Mouse (Mus musculus) hindbrain, postnatal 0 days (tissue): ENCODE results near the gene Osgep. TPM values are rescaled to one million over a fixed set of nuclear protein-coding genes. Genes with fewer than 3 reads are reported as not detected.

Source experiments
- ATAC-seq: fragments of 200-750 bp; cut with Nextera tagmentation; 2 replicates; pipeline ENCODE4 v1.8.0; 2017; ENCODE audit warnings: mild to moderate bottlenecking, moderate TSS enrichment, moderate library complexity
- DNase-seq: peaks from one replicate; pipeline ENCODE4 v3.0.0-alpha.2; 2015; ENCODE audit warnings: low spot score
- H3K27ac ChIP-seq: fragments of 300-500 bp; sonication (generic); 2 replicates; pipeline ENCODE4 v1.5.1; 2014; ENCODE audit warnings: mild to moderate bottlenecking
- H3K27me3 ChIP-seq: fragments of 300-500 bp; sonication (generic); 2 replicates; pipeline ENCODE4 v1.6.1; 2014; ENCODE audit warnings: low read length, mixed read lengths; ENCODE audit not compliant: insufficient read depth
- H3K36me3 ChIP-seq: fragments of 300-500 bp; sonication (generic); 2 replicates; pipeline ENCODE4 v1.6.1; 2014; ENCODE audit warnings: low read length, mixed read lengths; ENCODE audit not compliant: insufficient read depth
- H3K4me1 ChIP-seq: fragments of 300-500 bp; sonication (generic); 2 replicates; pipeline ENCODE4 v1.6.1; 2014; ENCODE audit warnings: antibody characterized with exemption, low read length, mixed read lengths; ENCODE audit not compliant: insufficient read depth
- H3K4me2 ChIP-seq: fragments of 300-500 bp; sonication (generic); 2 replicates; pipeline ENCODE4 v1.6.1; 2014; ENCODE audit warnings: low read depth, mild to moderate bottlenecking, low read length, moderate library complexity, mixed read lengths
- H3K4me3 ChIP-seq: fragments of 300-500 bp; sonication (generic); 2 replicates; pipeline ENCODE4 v1.5.1; 2014; ENCODE audit warnings: low read length
- H3K9ac ChIP-seq: fragments of 300-500 bp; sonication (generic); replicated peaks from 2 replicates; pipeline ENCODE4 v1.6.1; 2014; ENCODE audit warnings: mild to moderate bottlenecking, low read length, moderate library complexity, mixed read lengths
- H3K9me3 ChIP-seq: fragments of 300-500 bp; sonication (generic); 2 replicates; pipeline ENCODE4 v1.6.1; 2016; ENCODE audit warnings: low read length, mixed read lengths
- CTCF ChIP-seq: IDR thresholded peaks from 2 replicates; pipeline ENCODE4 v1.5.1; 2016; ENCODE audit warnings: antibody characterized with exemption, control low read depth, low read depth
- WGBS: fragments of 180-500 bp; shearing (Covaris S2); extraction: QIAGEN DNeasy Blood & Tissue Kit; methylation state at CpG from one replicate; pipeline ENCODE4 v1.1.7; 2014; 5-methylcytosine and 5-hydroxymethylcytosine counted together
- polyA plus RNA-seq: library from polyadenylated mRNA; unstranded; fragments of >200 nt; fragmentation: Nextera tagmentation; extraction: Ambion mirVana; gene quantifications from 2 replicates; pipeline ENCODE4 v1.2.1, GENCODE M21; 2015
- total RNA-seq: library from RNA; depleted of rRNA; stranded (reverse); fragments of >200 nt; gene quantifications from 2 replicates; pipeline ENCODE4 v1.2.3, GENCODE M21; 2014

Gene Osgep
- total and polyA plus RNA-seq, 2 experiments from 2014 or later, result 71.4 to 72.4 TPM

DNA sequence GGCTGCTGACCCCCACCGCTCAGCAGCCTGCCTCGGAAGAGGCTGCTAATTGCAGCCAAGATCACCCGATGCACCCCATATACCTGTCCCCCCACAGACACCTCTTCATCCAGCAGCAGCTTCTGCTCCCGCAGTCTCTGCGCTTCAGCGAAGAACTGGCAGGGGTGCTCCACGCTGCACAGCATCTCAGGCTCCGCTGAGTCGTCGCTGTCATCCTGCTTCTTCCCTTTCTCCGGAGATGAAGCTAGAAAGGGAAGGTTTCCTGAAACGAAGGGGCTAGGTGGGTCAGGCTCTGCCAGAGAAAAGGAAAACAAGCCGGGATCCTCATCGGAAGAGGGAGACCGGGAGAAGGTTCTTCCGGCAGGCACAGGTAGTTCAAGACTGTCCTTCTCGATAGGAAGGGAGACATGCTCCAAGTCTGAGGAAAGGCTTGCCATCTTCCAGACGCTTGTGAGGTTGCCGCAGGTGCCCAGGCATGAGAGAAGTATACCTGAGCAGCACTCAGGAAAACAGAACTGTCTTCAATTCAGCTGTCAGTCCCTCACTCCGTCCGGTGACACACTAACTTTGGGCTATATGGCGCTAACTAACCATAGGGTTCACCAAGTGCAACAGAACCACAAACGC is 27.8 kb downstream of the Osgep start:
- Histone ChIP-seq H3K27me3 (no peaks in the 10 kb centered on the region), H3K9me3 (no peaks in the 10 kb centered on the region), H3K27ac (peak overlapping the region; percentile 55), H3K36me3 (no peaks in the 10 kb centered on the region), H3K9ac (peak overlapping the region; percentile 65), H3K4me1 (peaks cover 11% of the 10 kb centered on the region), H3K4me2 (peak overlapping the region; percentile 86), H3K4me3 (peak overlapping the region; percentile 46)
- WGBS, result 14% methylated on average over 23 of the region's 23 CpGs
- DNase-seq (peak; percentile 32), ATAC-seq (peak; percentile 71)
- no peak for TF ChIP-seq CTCF

DNA sequence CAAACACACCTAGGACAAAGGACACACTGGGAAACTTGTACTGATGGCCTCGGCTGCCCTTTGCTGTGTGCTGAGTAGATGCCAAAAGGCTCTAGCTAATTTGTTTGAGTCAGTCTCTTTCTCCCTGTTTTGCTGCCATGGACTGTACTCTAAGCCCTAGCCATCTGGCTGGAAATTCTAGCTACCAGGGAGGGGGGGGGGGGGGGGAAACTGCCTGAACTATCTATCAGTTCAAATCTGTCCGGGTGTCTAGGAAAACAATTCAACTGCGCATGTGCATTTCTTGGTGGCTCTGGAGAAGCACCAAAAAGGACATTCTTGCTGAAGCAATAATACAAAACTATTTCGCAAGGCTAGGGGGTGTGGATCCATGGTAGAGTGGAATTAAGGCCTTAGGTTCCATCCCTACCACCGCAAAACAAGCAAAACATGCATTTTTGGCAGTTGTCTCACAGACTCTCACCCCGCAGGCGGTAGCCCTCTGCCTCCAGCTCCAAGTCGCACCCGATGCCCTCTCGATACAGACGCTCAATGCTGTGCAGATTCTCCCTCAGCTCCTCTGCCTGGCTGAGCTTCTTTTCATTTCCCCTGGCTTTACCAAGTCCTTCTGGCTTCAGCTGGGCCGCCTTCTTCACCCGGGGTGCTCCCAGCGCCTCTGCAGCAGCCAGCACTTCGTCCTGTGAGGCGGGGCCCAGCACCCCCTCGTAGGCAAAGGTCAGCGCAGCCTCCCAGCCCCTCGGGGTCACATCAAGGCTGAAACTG is 28.5 kb downstream of the Osgep start:
- 10% methylated on average over 19 of the region's 19 CpGs for WGBS
- H3K4me2 ChIP-seq, result peak overlapping the region; percentile 86
- TF ChIP-seq CTCF, result no peak
- peak overlapping the region; percentile 65 for H3K9ac ChIP-seq
- H3K36me3 ChIP-seq, result no peaks in the 10 kb centered on the region
- DNase-seq (peak; percentile 69), ATAC-seq (peak; percentile 41)
- peaks cover 11% of the 10 kb centered on the region for H3K4me1 ChIP-seq
- H3K27me3 ChIP-seq, result no peaks in the 10 kb centered on the region
- H3K4me3 ChIP-seq, result peak overlapping the region; percentile 46
- H3K27ac ChIP-seq, result peak overlapping the region; percentile 55
- H3K9me3 ChIP-seq, result no peaks in the 10 kb centered on the region

DNA sequence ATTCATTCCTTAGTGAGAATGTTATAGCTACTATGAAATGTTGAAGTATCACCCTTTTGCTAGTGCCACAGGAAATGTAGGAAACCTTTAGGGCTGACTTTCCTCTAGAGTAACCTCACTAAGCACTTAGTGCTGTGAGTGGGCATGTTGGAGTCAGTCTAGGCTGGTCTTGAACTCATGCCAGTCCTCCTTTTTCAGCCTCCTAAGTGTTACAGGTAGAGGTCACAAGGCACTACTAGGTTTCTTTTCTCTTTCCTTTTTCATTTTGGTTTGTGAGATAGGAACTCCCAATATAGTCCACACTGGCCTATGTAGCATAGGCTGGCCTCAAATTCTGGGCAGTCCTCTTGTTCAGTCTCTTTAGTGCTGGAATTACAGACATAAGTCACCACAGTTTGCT is 29.3 kb downstream of the Osgep start:
- H3K27ac ChIP-seq, result no peak overlapping the region
- no peak overlapping the region for H3K4me3 ChIP-seq
- peaks cover 11% of the 10 kb centered on the region for H3K4me1 ChIP-seq
- H3K4me2 ChIP-seq, result peak overlapping the region; percentile 86; the same call in 1 of the 2 replicates
- no peak overlapping the region for H3K9ac ChIP-seq
- ATAC-seq, result no peak
- no peaks in the 10 kb centered on the region for H3K9me3 ChIP-seq
- no peaks in the 10 kb centered on the region for H3K27me3 ChIP-seq
- TF ChIP-seq CTCF, result no peak
- no peak for DNase-seq
- H3K36me3 ChIP-seq, result no peaks in the 10 kb centered on the region

DNA sequence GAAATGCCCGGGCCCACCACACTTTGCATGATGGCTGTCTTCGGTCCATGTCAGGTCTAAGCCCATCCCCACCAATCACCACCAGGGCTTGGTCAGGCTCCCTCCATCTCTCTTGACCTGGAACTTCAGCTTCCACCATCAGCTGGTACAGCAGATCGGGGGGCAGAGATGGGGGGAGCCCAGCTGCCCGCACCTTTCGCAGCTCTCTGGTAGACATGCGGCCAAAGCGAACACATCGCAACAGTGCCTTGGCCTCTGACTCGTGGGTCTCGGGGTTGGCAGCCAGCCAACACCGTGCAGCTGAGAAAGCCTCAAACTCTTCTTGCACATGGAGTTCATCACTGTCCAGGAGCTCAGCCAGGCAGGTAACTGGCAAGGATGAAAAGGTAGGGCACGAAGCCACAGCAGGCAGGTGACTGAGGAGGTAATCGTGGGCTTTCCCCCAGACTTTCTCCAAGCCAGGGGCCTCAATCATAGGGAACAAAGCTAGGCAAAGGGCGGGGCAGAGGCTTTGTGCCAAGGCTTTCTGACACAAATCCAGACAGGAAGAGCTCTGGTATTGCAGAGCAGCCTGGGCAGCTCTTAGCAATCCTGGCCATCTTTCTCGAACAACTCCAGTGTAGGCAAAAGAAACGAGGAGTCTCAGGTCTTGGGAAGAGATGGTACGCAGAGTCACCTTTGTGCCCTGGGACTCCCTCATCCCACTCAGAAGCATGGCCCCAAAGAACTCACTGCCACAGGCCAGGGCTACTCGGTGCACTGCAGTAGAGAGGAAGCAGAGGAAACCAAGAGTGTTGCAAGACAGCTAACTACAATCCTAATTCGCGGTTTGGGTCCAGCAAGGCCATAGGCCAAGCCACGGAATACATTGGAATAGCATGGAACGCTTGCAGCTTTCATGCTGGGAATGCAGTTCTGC is 31.9 kb downstream of the Osgep start:
- Histone ChIP-seq H3K4me3 (no peak overlapping the region), H3K9ac (no peak overlapping the region), H3K9me3 (no peaks in the 10 kb centered on the region), H3K27me3 (no peaks in the 10 kb centered on the region), H3K4me1 (peaks cover 11% of the 10 kb centered on the region), H3K36me3 (no peaks in the 10 kb centered on the region), H3K27ac (no peak overlapping the region), H3K4me2 (no peak overlapping the region)
- DNase-seq, result no peak
- no peak for TF ChIP-seq CTCF
- no peak for ATAC-seq
- 80% methylated on average over 22 of the region's 22 CpGs for WGBS

DNA sequence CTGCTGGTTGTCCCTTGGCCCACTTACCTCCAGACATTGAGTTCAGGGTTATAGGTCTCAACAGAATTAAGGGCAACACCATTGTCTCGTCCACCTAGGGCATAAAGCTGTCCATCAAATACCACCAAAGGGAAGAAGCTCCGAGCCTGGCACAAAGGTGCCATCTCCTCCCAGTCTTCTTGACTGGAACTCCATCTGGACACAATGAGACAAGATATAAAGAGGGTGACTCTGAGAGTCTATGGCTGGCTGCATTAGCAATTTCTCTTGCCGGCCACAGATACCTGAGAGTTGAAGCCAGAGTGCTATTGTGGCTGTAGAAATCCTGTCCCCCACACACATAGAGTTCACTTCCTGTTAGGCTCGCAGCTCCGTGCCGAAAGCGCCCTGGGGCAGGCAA is 32.6 kb downstream of the Osgep start:
- no peak for TF ChIP-seq CTCF
- H3K9ac ChIP-seq, result no peak overlapping the region
- H3K4me2 ChIP-seq, result no peak overlapping the region
- DNase-seq, result no peak
- peaks cover 10% of the 10 kb centered on the region for H3K4me1 ChIP-seq
- H3K9me3 ChIP-seq, result no peaks in the 10 kb centered on the region
- H3K4me3 ChIP-seq, result no peak overlapping the region
- H3K27me3 ChIP-seq, result no peaks in the 10 kb centered on the region
- H3K27ac ChIP-seq, result no peak overlapping the region
- 95% methylated on average over 7 of the region's 7 CpGs for WGBS
- no peaks in the 10 kb centered on the region for H3K36me3 ChIP-seq
- no peak for ATAC-seq

DNA sequence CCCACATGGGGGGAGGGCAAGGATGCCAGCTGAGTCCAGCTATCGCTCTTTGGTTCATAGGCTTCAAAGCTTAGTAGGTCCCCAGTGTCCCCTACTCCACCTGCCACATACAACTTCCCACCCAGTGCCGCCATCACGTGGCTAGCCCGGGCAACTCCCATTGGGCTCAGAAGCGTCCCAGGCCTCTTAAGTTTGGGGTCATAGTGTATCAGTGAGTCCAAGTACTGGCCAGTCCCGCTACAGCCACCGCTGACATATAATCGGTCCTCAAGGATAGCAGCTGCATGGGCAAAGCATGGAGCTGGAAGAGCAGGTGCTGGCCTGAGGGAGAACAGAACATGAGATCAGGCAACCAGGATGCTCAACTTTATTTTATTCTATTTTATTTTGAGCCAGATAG is 33.1 kb downstream of the Osgep start:
- Histone ChIP-seq H3K27ac (no peak overlapping the region), H3K36me3 (no peaks in the 10 kb centered on the region), H3K9ac (no peak overlapping the region), H3K4me1 (peaks cover 5% of the 10 kb centered on the region; the same call in 1 of the 2 replicates), H3K27me3 (no peaks in the 10 kb centered on the region), H3K4me2 (no peak overlapping the region), H3K4me3 (no peak overlapping the region), H3K9me3 (no peaks in the 10 kb centered on the region)
- ATAC-seq (no peak), DNase-seq (no peak)
- WGBS, result 94% methylated on average over 8 of the region's 8 CpGs
- no peak for TF ChIP-seq CTCF
